Mouse (Mus musculus) lung, adult 2 months (tissue): ENCODE results near the gene Fhdc1. TPM values are rescaled to one million over a fixed set of nuclear protein-coding genes. Genes with fewer than 3 reads are reported as not detected.

ENCODE experiments used
- DNase-seq: peaks from one replicate; pipeline ENCODE4 v3.0.0; 2022
- H3K4me1 ChIP-seq: fragments of 200-500 bp; 2 replicates; pipeline ENCODE4 v1.6.1; 2011; ENCODE audit warnings: low read length; ENCODE audit not compliant: control insufficient read depth, insufficient read depth
- H3K4me3 ChIP-seq: fragments of 200-500 bp; replicated peaks from 2 replicates; pipeline ENCODE3; 2011; ENCODE audit warnings: low read depth, mild to moderate bottlenecking, control low read depth, low read length; ENCODE audit errors: extremely low read depth
- CTCF ChIP-seq: fragments of 200-500 bp; IDR thresholded peaks from 2 replicates; pipeline ENCODE4 v1.5.1; 2011; ENCODE audit warnings: mild to moderate bottlenecking, low read length, control low read depth; ENCODE audit not compliant: insufficient read depth
- POLR2A ChIP-seq: fragments of 200-500 bp; IDR thresholded peaks from 2 replicates; pipeline ENCODE4 v1.6.1; 2011; ENCODE audit warnings: low read depth, mild to moderate bottlenecking, control low read depth, low read length, borderline replicate concordance; ENCODE audit errors: extremely low read depth
- WGBS: fragments of 180-500 bp; shearing (Covaris S2); methylation state at CpG from one replicate; pipeline ENCODE4 v1.1.7; 2018; 5-methylcytosine and 5-hydroxymethylcytosine counted together
- polyA plus RNA-seq: library from polyadenylated mRNA; depleted of rRNA; stranded (reverse); fragments of >200 nt; gene quantifications from 2 replicates; pipeline ENCODE4 v1.2.3, GENCODE M21; 2012

The Fhdc1 gene
- polyA plus RNA-seq, 1 experiment = 13.3 TPM

DNA sequence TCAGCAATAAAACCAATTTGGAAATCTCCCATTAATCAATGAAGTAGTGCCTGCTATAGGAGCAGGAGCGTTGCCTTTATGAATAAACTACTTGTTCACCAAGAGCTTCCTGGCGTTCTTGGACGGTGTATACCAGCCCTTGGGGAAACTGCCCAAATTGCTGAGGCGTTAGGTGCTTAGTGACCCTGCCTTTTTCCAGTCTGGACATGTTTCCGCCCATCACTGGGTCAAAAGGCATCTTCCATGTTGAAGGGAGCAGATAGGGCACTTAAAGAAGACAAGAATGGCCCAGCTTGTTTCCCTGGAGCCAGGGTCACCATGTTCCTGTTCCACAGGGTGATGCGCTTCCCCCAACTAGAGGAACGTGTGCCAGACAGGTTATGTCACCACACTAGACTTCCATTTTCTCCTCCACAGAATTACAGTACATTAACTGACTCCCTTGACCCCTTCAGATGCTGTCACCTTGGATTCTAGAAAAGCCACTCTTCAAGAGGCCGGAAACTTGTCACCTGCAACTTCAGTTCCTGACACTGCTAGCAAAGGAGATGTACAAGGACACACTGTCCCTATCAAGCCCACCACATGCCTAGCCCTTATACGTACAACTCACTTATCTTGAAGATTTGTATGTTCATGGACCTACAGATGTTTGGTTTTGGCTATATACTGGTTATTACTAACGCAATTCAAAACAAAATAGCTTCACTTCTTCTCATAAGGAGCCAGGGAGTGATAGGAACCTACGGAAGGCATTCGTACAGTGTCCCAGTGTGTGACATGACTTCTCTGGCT is 5.1 kb downstream of the Fhdc1 start:
- no peak for DNase-seq
- WGBS = 83% methylated on average over 12 of the region's 12 CpGs
- H3K4me1 ChIP-seq = peaks cover 6% of the 10 kb centered on the region
- TF ChIP-seq CTCF (no peak), POLR2A (no peak)
- no peak overlapping the region for H3K4me3 ChIP-seq

DNA sequence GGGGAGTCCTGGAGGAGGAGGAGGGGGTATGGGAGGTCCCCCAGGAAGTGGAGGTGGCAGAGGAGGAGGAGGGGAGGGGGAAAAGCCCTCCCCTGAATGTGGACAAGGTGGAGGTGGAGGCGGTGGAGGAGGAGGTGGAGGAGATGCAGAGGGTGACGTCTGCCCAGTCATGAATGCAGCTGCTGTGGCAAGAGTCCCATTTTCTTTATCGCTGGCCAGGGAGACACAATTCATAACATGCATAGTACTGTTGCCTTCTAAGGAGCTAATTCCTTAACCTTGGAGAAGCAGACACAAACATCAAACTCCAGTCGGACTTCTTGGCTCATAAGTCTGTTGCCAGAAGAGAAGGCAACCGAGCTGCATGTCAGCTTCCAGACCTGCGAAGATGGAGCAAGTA is 5.8 kb downstream of the Fhdc1 start:
- WGBS = 70% methylated on average over 6 of the region's 6 CpGs
- no peak for DNase-seq
- no peak overlapping the region for H3K4me3 ChIP-seq
- no peak for TF ChIP-seq POLR2A
- TF ChIP-seq CTCF = no peak
- H3K4me1 ChIP-seq = peaks cover 3% of the 10 kb centered on the region

DNA sequence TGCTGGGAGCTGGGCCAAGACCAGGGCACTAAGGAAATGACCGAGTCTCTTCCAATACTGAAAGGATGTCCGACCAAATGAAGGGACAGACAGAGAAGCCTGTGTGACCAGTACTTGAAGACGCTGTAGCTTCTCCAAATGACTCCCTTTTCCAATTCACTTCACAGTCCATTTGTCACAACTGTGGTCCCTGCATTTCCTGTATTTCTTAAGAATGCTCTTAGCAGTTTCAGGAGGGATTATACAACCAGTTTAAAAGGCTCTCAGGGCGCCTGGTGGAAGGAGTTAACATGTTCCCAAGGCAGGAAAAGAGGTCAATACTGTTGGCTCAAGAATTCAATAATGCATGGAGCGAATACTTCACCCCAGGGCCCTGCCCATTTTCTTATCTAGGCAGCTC is 7.3 kb downstream of the Fhdc1 start:
- no peak for TF ChIP-seq CTCF
- no peak for TF ChIP-seq POLR2A
- H3K4me3 ChIP-seq = no peak overlapping the region
- WGBS = 27% methylated on average over 5 of the region's 5 CpGs

DNA sequence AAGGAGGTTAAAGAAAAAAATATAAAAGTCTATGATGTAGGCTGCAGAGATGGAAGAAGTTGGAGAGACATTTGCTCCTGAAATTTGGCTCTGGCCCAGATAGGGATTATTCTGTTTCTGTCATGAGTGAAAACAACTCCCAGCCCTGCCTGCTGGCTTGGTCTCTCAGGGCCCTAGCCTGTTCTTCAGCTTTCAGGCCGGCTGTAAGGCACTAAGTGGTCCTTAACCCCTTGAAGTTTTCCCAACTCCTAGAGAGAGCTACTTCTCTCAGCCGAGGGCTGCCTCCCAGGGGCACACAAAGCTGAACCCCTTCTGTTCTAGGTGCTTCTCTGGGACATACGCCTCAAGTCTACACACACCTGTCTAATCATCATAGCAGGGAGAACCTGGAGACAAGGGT is 7.7 kb downstream of the Fhdc1 start:
- H3K4me3 ChIP-seq = no peak overlapping the region
- 32% methylated on average over 3 of the region's 3 CpGs for WGBS
- peaks cover 6% of the 10 kb centered on the region for H3K4me1 ChIP-seq
- TF ChIP-seq CTCF = no peak
- no peak for TF ChIP-seq POLR2A
- DNase-seq = no peak

More for the DNA sequence above, 7.3 kb downstream of the Fhdc1 start:
- no peak for DNase-seq
- H3K4me1 ChIP-seq = peaks cover 3% of the 10 kb centered on the region

DNA sequence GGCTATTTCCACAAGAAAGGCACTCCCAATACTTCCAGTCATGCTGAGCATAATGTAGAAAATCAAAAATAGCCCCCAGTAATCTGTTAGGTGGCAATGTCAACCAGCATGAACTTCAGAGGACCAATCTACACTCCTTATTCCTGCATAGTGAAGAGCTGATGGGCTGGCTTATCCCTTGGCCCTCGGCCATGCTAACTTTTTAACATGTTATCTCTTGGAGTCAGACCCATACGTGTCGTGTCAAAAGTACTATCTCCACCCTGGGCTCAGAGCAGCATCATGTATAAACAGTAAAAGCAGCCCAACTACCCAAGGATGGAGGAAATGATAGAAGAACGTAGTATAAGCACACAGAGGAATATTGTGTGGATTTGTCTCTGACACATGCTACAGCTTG is 9.1 kb downstream of the Fhdc1 start:
- TF ChIP-seq CTCF (no peak), POLR2A (no peak)
- WGBS = 82% methylated on average over 4 of the region's 4 CpGs
- H3K4me3 ChIP-seq = no peak overlapping the region
- no peak for DNase-seq
- H3K4me1 ChIP-seq = peaks cover 6% of the 10 kb centered on the region

DNA sequence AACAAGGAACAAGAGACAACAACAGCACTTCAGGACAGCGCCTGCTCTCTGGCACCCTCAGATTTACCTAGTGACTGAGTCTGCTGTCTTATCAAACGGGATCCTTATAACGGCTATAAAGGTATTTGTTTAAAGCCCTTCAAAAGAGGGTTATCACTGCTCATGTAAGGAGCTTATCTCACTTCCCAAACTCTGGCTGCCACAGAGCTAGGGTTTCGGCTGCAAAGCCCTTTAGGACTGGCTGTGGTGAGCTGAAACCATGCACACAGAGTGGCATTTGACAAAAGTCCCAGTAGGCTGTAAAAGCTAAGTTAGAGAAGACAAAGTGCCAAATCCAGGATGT is 12.1 kb downstream of the Fhdc1 start:
- no peak for TF ChIP-seq CTCF
- no peak for TF ChIP-seq POLR2A
- Histone ChIP-seq H3K4me3 (no peak overlapping the region), H3K4me1 (0 out of 2 replicates have a peak, but pooled peaks cover 2% of the 10 kb centered on the region)
- WGBS = 54% methylated on average over 4 of the region's 4 CpGs
- no peak for DNase-seq

DNA sequence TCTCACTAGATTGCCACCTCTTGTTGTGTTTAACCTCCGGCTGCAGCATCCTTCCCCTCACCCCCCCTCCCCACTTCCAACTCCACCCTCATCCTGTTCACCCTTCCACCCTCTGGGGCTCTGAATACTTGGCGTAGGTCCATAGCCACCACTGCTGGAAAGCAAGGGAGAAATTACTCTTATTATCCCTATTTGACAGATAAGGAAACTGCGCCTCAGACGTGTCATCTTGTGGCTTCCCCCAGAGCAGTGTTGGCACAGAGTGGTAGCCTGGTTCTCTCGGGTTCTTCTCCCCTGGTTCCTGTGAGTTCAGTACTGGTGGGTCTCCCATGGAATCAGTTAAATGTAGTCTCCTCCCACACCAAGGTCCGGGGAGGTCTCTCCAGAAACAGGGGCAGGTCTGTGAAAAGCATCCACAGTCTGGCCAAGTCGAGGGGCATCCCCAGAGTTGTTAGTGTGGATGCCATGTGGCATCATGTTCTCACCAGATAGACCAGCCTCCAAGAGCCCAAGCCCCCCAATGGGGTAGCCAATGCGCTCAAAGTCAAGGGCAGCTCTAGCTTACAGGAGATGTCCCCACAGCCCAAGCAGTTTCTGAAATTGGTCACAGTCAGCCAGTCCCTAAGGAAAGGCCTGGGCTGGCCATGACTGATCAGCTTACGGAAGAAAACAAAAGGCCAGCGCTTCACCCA is 12.7 kb downstream of the Fhdc1 start:
- 40% methylated on average over 10 of the region's 10 CpGs for WGBS
- no peak for DNase-seq
- Histone ChIP-seq H3K4me3 (no peak overlapping the region), H3K4me1 (0 out of 2 replicates have a peak, but pooled peaks cover 2% of the 10 kb centered on the region)
- TF ChIP-seq POLR2A (no peak), CTCF (no peak)

DNA sequence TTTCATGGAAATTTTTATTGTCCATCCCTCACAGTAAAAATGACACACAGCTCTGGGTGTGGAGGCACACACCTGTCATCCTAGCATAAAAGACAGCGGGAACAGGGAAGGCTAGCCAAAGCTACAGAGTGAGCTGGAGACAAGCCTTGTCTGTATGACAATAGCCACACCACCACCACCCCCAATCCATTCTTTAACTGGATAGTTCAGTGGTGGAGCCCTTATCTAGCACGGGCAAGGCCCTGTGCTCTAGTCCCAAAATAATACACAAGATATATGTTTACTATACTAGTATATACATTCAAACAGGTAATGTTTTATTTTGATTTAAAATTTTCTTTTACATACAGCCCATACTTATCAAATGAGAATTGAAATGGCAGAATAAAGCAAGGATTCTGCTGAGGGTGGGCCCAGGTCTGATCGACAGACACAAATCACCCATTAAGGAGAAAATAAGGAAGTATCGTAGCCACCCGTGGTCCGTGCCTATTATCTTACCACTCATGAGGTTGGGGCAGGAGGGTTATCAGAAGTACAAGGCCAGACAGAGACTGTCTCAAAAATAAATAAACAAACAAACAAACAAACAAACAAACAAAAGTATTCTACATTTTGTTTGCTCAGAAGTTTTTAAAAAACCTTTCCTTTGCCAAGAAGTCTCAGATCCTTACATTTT is 14.3 kb downstream of the Fhdc1 start:
- WGBS = 79% methylated on average over 6 of the region's 6 CpGs
- no peak for DNase-seq
- Histone ChIP-seq H3K4me3 (no peak overlapping the region), H3K4me1 (peaks cover 9% of the 10 kb centered on the region; the same call in 1 of the 2 replicates)
- TF ChIP-seq POLR2A (no peak), CTCF (no peak)

DNA sequence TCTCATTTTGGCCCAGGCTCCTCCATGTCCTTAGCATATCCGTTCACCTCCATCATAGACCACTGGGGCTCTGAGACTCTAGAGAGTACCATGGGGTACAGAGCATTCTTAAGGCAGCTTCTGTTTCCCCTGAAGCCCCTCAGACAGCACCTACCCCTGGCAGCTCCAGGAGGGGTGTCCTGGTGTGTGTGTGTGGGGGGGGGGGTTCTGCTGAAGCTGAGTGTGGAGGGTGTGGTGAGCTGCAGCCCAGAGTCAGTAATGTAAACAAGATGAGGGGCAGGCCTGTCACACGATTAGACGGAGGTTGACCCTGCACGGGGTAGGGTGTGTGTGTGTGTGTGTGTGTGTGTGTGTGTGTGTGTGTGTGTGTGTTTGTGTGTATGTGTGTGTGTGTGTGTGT is 18.5 kb downstream of the Fhdc1 start:
- Histone ChIP-seq H3K4me1 (peaks cover 13% of the 10 kb centered on the region), H3K4me3 (no peak overlapping the region)
- no peak for TF ChIP-seq POLR2A
- TF ChIP-seq CTCF = no peak
- DNase-seq = no peak
- 33% methylated on average over 4 of the region's 4 CpGs for WGBS

DNA sequence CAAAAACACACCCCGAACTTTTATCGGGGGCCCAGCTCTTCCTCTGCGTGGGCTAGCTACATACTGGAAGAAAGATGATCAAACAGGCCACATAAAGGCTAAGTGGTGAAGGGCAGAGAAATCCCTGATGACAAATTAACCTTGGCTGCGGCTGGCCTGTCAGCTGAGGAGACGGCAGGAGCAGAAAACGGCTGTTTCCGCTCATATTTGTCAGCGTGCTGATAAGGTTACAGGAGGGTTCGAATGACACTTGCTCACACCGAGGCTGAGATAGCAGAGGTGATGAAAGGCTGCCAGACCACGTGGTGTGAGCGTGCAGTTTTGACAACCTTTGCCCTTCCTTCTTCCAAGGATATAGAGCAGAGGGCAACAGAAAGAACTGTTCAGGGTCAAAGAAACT is 19.3 kb downstream of the Fhdc1 start:
- DNase-seq = no peak
- no peak for TF ChIP-seq POLR2A
- no peak for TF ChIP-seq CTCF
- Histone ChIP-seq H3K4me1 (peaks cover 16% of the 10 kb centered on the region), H3K4me3 (no peak overlapping the region)
- WGBS = 10% methylated on average over 12 of the region's 12 CpGs
